Mouse (Mus musculus) monocyte, adult 2 months (primary cell): ENCODE measurements around the gene Klhdc1.

Source experiments
- DNase-seq, 2 experiments: peaks; one replicate each; pipeline ENCODE4 v3.0.0; 2022; ENCODE audit warnings: low spot score in 2 of 2, low read depth in 1 of 2

Gene Klhdc1

GRCm38 (mm10) chr12:69240876-69241275 lies at the start of gene Klhdc1:
Gene Klhdc1 (plus strand): TSS chr12:69241176.
- no peak for DNase-seq

GRCm38 (mm10) chr12:69191396-69191795 lies 49.6 kb upstream of the Klhdc1 start:
- no peak for DNase-seq

DNA sequence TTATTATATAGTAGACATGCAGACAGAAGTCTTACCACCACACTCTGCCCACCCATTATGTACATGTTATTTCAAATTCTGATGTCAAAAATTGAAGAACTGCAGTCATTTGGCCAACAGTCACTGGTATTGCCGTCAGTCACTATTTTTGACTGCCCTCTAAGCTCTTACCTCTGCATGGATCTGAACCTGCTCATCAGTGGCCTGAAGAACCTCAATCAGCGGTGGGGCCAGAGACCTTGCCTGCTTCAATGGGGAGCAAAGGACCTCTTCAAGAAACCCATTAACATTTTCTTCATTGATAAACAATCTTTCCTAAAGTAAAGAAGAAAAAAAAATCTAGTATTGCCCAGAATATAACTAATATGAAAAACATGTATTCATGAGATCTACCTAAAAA lies 48.3 kb upstream of the Klhdc1 start:
- no peak for DNase-seq

GRCm38 (mm10) chr12:69196444-69197377 lies 44.3 kb upstream of the Klhdc1 start, which contains the start of gene Gm49383:
Gene Gm49383 (minus strand): TSS chr12:69197104.
- DNase-seq: peak in 1 of 2 experiments; percentile 34

- DNase-seq: peak in 1 of 2 experiments; percentile 41
These were observed 43.4 kb upstream of the Klhdc1 start for GRCm38 (mm10) chr12:69197378-69198163.

DNA sequence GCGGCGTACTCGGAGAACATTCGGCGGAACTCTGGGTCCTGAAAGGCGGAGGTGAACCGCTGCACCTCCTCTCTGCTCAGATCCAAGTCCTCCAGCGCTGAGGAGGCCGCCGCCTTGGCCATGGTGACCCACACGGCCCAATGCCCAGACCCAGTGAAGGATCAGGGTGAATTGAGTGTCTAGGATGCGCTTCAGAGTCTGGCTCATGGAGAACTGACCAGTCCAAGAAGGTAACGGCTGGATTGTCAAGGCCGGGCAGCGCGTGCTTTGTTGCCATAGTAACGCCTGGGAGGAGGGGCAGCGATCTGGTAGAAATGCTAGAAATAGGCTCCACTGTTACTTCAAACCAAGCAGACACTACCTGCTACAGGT lies 42.8 kb upstream of the Klhdc1 start, which contains the start of gene Dnaaf2:
Gene Dnaaf2, minus strand, starts transcription at position 266 of the 372 bp plus-strand sequence.
- no peak for DNase-seq

DNA sequence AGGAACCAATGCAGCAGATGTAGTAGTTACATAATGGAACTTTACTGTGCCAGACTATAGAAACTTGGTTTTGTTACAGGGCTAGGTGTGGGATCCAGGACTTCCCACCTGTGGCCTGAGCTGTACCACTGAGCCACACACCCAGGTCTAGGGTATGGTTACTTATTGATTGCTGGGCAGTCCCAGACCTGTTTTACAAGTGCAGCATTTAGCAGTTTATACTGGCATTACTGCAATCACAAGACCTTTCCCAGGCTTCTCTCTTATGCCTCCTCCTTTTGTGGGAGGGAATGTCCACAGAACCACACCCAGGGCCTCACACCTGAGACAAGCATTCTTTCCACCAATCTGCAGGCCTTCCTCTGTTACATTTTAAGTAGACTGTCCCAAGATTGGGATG lies 42.0 kb upstream of the Klhdc1 start:
- no peak for DNase-seq

DNA sequence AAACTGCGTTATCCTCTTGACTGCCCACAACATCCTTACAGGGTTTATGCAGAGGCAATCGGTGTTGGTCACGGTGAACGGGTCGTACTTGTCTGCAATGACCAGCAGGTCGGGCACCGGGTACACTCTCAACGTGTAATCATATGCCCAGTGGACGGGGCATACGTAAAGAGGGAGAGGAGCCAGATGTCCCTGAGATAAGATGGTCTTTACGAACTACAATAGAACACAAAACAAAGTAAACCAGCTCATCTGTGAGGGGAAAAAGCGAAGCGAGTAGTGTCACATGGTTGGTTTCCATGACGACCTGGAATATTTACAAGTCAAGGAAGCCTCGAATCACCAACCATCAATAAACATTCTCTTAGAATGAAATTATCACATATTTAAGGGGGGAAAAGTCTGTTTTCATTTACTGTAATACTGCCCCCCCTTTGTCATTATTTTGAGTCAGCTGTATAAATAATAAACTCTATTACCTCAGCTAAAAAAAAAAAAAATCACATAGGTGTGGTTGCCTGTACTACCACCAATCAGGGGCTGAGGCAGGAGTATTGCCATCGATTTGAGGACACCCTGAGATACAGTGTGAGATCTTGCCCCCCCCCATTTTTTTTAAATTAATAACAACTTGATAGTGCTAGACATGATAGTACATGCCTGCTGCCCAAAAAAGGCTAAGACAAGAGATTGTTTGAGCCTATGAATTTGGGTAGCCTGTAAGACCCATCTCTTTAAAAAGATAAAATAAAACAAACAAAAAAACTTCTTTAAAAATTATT lies 36.7 kb upstream of the Klhdc1 start, which contains the start of gene Gm49384:
Gene Gm49384, minus strand, starts transcription at position 216 of the 782 bp plus-strand sequence.
- no peak for DNase-seq

GRCm38 (mm10) chr12:69207396-69207795 lies 33.6 kb upstream of the Klhdc1 start:
- no peak for DNase-seq

DNA sequence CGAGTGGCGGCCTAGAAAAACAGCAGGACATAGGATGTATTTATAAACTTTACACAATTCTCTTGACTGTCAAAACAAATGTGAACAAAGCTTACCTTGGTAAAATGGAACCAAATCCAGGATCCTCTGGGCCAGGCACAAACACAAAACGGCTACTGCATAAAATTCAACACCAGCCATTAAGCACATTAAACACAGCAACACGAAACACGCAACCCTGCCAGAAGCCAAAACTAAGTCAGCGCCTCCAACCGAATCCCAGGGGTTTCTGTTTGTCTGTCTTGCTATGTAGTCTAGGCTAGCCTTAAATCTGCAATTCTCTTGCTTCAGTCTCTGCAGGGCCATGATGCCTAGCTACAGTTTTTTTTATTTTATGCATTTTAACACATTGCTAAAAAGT lies 33.0 kb upstream of the Klhdc1 start:
- no peak for DNase-seq

DNA sequence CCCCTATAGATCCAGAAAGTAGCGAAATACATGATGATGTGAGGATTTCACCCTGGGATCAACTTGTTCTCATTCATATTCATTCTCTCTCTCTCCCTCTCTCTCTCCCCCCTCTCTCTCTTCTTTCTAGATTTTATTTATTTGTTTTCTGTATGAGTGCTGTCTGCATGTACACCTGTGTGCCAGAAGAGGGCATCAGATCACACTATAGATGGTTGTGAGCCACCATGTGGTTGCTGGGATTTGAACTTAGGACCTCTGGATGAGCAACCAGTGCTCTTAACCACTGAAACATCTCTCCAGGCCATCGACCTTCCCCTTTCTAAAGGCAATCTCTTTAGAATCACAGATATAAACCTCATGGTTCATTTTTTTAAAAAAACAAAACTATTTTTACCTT lies 32.5 kb upstream of the Klhdc1 start:
- no peak for DNase-seq

DNA sequence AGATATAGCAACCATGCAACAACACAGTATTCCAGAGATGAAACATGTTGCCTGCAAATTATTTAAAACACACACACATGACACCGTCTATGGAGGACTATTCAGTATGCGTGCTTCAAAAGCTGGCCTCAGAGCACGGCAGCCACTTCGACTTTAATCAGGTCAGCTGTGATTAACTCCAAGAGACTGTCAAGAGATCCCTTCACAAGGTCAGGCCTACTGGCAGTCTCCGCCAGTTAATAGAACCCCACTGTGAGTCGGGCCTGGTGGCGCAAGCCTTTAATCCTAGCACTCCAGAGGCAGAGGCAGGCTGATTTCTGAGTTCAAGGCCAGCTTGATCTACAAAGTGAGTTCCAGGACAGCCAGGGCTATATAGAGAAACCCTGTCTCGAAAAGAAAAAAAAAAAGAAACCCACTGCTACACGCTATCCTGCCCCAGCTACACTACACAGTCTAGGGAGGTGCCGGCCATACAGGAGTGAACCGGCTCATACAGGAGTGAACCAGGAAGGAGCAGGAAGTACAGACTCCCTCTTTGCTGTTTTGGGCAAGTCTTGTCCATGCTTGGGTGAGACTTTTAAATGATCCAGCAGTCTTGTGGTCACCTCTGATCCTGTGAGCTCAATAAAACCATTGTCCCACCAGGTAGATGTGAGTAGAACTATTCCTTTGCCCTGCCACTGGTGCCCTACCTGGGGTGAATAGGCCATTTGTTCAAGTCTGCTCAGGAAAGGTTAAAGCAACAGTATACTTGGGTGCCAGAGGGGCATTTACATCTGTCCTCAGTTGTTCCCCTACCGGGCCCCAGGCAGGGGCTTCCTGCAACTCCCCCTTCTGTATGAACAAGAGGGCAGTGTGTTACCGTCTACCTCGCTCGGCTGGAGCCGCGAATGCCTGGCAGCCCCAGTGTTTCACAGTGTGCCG lies 30.7 kb upstream of the Klhdc1 start:
- no peak for DNase-seq

DNA sequence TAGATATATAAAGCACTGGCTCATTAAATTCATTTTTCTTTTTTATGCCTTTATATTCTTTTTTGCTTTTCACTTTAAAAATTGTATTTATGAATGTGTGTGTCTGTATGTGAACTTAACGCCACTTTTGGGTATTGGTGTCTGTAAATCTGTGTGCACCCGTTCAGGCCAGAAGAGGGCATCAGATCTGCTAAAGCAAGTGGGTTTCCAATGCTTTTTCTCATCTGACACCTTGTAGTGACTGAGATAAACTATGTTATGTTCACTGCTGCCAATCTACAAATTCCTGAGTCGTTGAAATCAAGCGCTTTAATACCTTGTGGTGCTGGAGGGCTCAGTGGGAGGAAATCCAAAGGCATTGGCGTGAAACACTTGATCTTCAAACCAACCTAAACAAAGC lies 29.9 kb upstream of the Klhdc1 start:
- DNase-seq: no peak

- no peak for DNase-seq
These were observed 27.7 kb upstream of the Klhdc1 start for GRCm38 (mm10) chr12:69213186-69213777.

- no peak for DNase-seq
These were observed 26.6 kb upstream of the Klhdc1 start for GRCm38 (mm10) chr12:69214393-69214792.

GRCm38 (mm10) chr12:69215000-69215785 lies 25.8 kb upstream of the Klhdc1 start:
- no peak for DNase-seq

GRCm38 (mm10) chr12:69216587-69216986 lies 24.4 kb upstream of the Klhdc1 start:
- no peak for DNase-seq

DNA sequence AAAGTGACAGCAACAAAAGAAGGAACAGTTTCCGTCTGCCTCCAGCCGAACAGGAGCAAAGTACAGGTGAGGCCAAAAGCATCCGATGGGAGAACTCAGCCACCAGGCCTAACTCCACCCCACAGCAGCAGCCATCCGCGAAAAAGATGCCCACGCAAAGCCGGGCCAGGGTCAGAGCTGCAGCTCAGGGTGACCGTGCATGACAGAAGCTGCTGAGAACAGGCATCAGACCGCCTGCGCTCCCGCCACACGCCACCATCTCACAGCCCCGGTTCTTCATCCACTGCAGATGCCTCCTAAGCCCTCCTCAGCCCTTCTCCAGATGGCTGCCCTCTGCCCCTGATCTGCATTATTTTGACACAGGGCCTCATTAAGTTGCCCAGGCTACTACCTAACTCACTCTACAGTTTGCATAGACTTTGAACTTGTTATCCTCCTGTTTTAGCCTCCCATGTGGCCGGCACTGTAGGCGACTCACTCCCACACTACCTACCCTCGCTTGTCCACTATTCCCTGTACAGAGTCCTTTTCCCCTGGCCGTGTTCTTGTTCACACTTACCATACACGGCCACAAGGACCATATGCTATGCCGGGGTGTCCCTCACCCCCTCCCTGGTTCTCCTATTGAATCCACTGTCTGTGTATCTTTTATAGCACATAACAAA lies 20.2 kb upstream of the Klhdc1 start:
- DNase-seq: no peak
